Mouse (Mus musculus) cerebellum, postnatal 36 days (tissue): Measurements from ENCODE around the gene Gpr3.

Experiments used
- DNase-seq, 2 experiments: peaks; one replicate each; pipeline ENCODE4 v3.0.0; 2021 to 2022; ENCODE audit warnings: mixed read lengths in 2 of 2

Gene Gpr3

DNA sequence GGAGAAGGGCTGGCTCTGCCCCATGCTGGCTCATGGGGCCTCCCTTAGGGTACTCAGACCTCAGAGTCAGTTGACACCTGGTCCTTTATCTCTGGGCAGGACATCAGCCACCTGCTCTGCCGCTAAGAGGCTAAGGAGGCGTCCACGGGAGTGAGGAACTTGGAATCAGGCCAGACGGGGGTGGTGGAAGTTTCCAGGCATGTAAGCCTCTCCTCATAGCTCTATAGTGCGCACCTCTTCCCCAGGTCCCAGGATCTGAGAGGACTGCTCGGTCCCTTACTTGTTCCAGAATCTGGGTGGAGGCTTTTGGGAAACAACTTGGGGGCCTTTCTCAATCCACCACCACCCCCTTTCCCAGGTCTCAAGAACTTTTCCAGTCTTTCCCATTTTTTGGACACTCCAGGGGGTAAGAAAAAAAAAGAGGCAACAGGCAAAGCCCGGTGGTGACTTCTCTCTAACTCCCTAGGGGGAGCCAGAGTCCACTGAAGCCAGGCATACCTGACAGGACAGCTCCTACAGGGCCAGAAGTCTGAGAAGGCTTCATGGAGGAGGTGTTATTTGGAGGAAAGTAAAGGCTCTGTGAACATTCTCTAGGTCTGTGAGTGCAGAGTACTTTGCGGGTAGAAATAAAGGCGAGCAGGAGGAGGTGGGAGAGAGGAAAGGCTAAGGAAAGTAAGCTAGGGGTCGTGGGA, 21.1 kb upstream of the Gpr3 start:
- no peak for DNase-seq

DNA sequence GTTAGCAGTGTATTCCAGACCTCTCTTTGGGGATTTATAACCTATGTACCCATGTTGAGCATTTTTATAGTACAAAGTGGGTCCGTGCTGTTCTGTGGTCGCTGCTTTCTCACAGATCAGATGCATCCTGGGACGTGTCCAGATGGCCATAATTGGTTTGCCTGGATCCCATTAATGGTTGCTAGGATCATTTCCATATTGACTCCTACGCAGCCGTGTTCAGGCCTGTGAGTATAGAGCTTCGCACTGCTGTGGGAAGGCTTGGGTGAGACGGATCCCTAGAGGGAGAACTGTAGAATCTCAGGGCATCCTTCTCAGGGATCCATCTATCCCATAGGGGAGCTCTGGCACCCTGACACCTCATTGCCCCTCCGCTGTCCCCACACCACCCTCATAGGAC, 17.2 kb upstream of the Gpr3 start:
- DNase-seq = no peak

GRCm38 (mm10) chr4:133227636-133228035, 15.3 kb upstream of the Gpr3 start:
- no peak for DNase-seq

DNA sequence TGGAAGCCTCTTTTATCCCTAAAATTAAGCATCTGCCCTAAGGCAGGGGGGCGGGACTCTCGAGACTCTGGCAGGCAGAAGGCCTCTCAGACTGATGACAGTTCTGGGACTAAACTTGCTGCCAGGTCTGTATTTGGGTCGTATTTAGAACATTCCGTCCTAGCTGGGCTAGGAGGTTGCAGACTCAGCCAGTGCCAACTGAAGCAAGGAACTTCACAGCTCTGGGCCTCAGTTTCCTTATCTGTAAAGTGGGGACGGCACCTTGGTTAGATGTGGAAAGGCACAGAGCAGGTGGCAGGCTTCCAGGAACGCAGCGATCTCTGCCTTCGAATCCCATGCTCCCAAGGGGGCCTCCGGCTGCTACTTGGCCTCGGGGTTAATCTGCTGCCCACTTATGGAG, 13.7 kb upstream of the Gpr3 start:
- DNase-seq = no peak

- DNase-seq = no peak
These were observed 11.5 kb upstream of the Gpr3 start for GRCm38 (mm10) chr4:133223875-133224274.

DNA sequence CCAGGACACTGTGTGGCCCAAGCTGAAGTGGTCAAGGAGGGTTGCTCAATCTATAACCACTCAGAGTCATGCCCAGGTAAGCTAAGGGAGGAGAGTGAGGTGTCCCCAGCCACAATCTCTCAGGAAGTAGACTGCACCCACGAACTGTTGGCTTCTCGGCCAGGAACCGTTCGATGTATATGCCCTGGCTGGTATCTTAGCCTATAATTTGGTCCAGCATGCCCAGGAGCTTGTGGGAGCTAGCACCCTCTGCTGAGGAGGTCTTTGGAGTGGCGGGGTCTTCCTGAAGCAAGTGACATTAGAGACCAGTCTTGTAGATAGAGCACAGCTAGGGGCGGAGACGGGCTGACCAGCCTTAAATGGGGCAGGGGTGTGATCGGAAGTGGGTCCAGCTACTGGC, 9.4 kb upstream of the Gpr3 start:
- DNase-seq = no peak

DNA sequence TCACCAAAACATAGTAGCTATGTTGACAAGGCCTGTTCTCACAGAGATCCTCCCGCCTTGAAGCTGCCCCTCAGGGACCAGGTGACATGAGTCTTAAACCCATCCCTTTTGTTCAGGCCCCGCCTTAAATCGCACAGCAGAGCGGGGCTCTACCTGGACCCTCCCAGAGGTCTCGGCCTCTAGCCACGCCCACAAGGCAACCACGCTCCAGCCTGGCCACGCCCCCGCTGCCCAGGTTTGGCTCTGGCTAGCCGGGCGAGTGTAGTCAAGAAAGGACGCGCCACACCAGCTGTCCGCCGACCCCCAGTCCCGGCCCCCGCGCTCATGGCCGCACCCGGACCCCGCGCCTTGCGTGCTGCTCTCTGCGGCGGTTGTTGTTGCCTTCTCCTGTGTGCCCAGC, 8.3 kb upstream of the Gpr3 start:
- no peak for DNase-seq

GRCm38 (mm10) chr4:133218745-133219144, 6.4 kb upstream of the Gpr3 start:
- no peak for DNase-seq

GRCm38 (mm10) chr4:133217641-133218040, 5.3 kb upstream of the Gpr3 start:
- DNase-seq = peak; percentile 69 to 72

- no peak for DNase-seq
These were observed 1.3 kb upstream of the Gpr3 start for GRCm38 (mm10) chr4:133213661-133214060.

DNA sequence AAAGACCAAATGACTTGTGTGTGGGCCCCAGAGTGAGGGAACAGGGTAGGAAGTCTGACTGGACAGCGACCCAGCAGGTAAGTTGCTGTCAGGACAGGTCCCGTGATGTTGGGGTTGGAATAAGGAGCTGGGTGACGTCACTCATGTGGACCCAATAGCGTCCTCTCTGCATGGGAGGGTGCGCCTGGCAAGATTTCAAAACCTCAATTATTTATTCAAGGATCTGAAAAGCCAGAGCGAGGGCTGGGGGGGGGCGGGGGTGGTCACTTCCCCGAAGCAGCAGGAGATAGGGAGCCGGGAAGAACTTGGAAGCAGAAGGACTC, 893 bp upstream of the Gpr3 start:
- DNase-seq = peak; percentile 32 to 48

- peak; percentile 82 to 86 for DNase-seq
These were observed 379 bp upstream of the Gpr3 start for GRCm38 (mm10) chr4:133212562-133213267.

GRCm38 (mm10) chr4:133210788-133211390, 1.4 kb downstream of the Gpr3 start:
- DNase-seq = no peak

DNA sequence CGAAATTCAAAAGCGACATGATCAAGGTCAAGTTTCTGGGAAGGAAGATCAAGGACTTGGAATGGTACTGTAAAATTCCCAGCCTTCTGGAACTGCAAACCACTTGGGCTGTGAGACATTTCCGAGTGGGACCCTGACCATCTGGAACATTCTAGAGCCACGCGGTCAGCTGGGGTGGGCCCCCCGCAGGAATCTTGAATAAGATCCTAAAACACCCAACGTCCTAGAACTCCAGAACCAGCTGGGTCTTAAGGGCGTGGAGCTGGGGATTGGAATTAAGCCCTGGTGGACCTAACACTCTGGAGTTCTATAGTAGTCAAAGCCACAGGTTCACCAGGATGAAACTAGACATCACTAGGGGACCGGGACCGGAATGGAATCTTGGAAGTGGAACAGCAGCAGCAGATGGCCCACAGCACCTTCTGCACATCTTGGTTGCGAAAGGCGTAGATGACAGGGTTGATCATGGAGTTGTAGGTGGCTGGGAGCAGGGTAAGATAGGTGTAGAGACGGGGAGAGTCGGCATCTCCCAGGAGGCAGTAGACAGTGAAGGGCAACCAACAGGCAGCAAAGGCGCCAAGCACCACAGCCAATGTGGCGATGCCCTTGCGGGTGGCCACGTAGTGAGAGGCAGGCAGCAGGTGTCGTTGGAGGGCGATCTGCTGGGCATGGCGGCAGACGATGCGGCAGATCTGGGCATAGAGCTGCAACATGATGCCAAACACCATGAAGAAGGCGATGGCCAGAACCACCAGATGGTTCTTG, 2.1 kb downstream of the Gpr3 start:
- peak in 1 of 2 experiments; percentile 26 for DNase-seq

DNA sequence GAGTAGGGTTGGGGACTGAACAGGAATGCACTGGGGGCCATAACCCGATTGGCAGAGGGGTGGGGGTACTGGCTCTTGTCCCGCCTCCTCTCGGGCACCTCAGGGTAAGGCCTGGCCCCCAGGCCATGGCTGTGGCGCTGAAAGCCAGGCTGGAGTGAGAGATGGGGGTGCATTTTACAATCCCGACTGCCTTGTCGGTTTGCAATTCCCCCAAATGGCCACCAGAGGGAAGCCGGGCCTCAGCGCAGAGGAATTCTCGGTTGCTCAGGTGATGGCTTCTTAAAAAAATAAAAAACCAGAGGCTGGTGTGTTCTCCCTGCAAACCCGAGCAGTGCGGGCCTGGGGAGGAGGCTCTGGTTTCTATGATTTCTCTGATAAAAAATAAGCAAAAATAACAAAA, 3.0 kb downstream of the Gpr3 start:
- peak; percentile 71 to 72 for DNase-seq

GRCm38 (mm10) chr4:133204379-133204778, 8.0 kb downstream of the Gpr3 start:
- DNase-seq = no peak

DNA sequence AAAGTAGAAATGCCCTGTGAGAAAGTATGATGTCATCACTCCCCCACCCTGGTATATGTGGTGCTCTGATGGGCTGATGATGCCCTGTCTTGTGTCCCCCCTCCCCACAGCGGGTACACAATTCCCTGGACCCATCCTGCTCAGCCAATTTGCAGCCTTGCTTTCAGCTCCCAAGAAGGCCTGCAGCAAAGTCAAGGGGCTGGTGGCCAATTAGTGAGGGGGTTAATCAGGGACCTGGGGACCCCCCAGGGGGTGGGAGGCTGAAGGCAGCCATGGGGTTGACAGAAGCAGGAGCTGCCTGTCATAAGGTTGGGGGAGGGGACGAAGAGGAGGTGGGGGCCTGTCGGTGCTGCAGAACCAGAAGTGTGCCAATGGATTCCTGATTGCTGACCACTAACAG, 8.7 kb downstream of the Gpr3 start:
- no peak for DNase-seq

DNA sequence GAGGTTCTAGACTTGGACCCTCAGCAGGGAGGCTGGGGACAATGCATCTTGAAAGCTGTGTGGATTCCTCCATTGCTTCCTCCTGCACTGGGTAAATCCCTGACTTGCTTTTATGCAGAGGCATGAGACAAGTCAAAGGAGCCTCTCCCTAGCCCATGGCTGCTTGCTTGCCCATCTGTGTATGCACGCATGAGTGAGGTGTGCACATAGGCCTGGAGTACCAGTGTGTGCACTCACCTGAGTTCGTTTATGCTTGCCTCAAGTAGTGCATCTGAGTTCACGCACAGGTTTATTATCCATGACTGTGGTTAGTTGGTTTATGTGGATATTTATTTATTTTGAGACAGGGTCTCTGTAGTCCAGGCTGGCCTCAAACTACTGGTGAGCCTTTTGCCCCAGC, 10.1 kb downstream of the Gpr3 start:
- DNase-seq = no peak

GRCm38 (mm10) chr4:133201006-133201771, 11.1 kb downstream of the Gpr3 start:
- DNase-seq = peak; percentile 81 to 84

DNA sequence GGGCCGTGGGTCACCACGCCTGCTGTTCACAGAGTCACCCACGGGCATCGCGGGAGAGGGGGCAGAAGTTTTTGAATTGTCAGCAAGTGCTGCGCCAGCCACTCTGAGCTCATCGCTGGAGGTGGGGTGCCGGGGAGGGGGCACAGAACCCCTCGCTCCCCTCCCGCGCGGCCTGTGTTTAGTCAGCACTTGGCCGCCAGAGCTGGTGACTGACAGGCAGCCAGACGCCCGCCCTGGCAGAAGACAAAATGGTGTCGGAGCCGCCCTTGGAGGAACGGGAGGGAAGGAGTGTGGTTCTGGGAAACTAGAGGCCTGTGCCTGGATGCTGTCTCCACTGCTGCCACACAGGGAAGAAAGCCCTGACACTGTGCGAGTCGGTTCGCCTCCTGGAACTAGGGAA, 12.0 kb downstream of the Gpr3 start:
- peak in 1 of 2 experiments; percentile 43 for DNase-seq

GRCm38 (mm10) chr4:133199743-133200142, 12.6 kb downstream of the Gpr3 start:
- DNase-seq = no peak

GRCm38 (mm10) chr4:133198337-133199180, 13.8 kb downstream of the Gpr3 start:
- DNase-seq = no peak
